Mouse (Mus musculus): ENCODE data around the gene Rita1.

Rita1 gene

GRCm38 (mm10) chr5:120612442-120612821 is at the start of gene Rita1, which contains the start of gene Ddx54:
Gene Rita1, minus strand, starts transcription at chr5:120612589.
Gene Ddx54, plus strand, starts transcription at chr5:120612739.
- DNase-seq (ENCODE audit: low spot score): peak; percentile 94

GRCm38 (mm10) chr5:120660816-120661215 is 48.4 kb upstream of the Rita1 start:
- DNase-seq (ENCODE audit: low spot score): no peak

GRCm38 (mm10) chr5:120656281-120656751 is 43.9 kb upstream of the Rita1 start:
- DNase-seq (ENCODE audit: low spot score): no peak

DNA sequence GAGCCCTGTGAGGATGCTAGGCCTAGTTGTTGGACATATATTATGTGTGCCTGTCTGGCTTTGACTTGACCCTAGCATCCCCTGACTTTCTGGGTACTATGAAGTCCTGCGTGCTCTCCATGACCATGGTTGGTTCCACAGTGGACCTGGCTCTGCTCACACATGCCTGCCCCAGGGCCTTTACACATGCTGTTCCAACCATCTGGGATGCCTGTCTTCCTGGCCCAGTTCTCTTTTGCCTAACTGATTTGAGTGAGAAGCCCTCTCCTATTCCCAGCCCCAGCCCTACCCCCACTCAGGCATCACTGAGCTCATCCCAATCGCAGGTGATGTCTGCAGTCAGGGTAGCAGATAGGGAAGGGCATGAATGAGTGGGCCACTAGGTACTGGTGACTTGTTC is 41.5 kb upstream of the Rita1 start:
- no peak for DNase-seq (ENCODE audit: low spot score)

DNA sequence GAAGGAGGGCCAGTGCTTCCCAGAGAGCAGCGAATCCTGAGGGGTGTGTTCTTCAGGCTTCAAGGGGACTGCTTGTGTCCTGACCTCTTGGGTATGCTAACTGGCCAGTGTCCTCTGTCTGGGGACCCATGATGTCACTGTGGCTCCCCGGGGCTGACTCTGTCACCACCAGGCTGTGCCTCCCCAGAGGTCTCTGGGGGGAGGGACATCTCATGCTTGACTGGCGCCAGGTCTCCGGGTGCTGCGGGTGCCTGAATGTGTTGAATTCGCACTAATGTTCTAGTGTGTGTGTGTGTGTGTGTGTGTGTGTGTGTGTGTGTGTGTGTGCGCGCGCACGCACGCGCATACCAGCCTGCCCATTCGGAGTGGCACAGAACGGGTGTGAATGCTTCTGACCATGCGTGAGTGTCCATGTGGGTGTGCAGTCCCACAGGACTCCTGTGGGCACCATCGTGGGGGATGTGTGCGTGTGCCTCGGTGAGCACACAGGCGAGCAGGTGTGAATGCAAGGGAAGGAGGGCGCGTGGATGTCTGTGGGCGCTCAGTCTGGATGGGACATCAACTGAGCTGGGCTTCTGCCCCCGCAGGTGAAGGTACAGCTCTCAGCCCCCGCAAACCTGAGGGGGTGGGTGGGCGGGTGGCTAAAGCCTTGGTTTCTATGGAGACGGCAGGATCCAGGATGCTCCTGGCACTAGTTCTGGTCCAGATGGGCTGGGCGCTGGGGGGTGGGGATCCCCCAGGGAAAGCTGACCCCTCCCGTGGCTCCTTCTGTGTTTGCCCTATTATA is 40.7 kb upstream of the Rita1 start:
- DNase-seq (ENCODE audit: low spot score): no peak

GRCm38 (mm10) chr5:120651230-120651629 is 38.8 kb upstream of the Rita1 start:
- DNase-seq (ENCODE audit: low spot score): no peak

DNA sequence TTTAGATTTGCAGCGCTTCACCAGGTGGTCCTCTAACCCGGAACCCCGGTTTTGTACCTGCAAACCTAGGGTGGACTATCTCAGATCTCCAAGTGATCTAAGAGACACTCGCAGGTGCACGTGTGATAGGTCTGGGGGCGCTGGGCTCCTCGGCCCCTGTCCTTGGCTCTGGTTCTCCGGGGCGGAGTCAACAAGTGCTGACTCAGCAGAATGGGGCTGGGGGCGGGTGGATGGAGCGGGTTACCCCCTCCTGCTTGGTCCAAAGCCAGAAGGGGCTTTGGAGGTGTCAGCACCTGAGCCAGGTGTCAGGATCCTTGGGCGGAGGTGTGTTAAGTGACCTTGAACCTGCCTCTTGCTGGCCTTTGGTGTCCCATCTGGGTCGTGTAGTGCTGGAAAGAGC is 37.5 kb upstream of the Rita1 start:
- no peak for DNase-seq (ENCODE audit: low spot score)

DNA sequence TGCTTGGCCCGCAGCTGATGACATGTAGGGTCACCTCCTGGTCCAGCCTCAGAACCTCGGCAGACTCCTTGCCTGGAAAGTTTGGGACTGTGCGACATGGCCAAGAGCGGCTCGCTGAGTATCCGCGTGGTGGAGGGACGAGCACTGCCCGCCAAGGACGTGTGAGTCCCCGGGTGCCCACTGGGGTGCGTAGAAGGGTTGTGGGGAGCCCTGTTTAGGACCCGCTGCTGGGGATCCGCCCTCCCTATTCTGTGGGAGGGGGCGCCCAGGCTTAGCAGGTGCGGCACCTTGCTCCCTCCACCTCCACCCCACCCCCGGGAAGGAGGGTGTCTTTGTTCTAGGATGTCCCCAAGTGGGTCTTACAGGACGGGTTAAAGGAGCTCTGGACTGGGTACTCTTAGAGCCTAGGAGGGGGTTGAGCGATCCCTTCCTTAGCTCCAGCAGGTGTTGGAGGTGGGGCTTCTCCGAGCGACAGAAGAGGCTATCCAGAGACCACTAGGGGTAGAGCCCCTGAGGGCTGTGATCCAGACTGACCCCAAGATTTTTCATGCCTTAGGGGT is 37.1 kb upstream of the Rita1 start:
- no peak for DNase-seq (ENCODE audit: low spot score)

DNA sequence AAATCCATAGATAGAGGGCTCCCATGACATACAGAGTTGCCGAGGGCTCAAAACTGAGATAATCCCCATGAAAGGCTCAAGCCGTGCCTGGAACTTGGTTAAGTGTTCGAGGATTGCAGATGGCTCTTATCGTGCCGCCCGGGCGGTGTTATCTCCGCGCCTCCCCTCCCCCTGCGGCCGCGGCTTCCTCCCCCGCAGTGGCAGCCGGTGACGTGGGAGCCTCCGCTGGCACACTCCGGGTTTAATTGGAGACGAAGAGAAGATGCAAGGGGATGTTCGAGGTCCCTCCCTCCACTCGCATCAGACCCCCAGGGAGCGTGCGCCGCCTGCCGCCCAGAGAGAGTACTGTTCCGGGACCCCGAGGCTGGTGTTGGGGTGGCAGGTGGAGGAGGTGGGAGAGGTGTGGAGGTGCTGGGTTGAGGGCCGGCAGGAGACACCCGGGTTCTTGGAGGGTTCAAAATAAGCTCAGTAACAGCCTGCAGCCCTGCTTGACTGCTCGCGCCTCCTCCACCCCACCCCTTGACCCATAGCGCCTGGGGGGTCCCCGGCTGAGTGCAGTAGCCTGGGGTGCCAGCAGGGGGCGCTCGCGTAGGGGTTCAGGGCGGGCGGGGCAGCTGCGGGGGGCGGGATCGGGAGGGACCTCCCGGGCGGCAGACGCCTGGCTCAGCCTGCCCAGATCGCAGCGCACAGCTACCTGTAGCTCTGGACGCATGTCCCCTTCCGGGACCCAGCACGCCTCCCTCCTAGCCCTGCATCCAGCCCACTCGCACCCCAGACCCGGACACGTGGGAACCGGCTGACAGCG is 36.4 kb upstream of the Rita1 start, which contains the start of gene Rasal1:
Rasal1 (plus strand) TSS at position 244 of the 805 bp plus-strand sequence.
- DNase-seq (ENCODE audit: low spot score): peak; percentile 94

- peak; percentile 41 for DNase-seq (ENCODE audit: low spot score)
Observed at GRCm38 (mm10) chr5:120647814-120648491, 35.6 kb upstream of the Rita1 start.

GRCm38 (mm10) chr5:120647361-120647760 is 35.0 kb upstream of the Rita1 start:
- no peak for DNase-seq (ENCODE audit: low spot score)

GRCm38 (mm10) chr5:120645851-120646250 is 33.5 kb upstream of the Rita1 start:
- DNase-seq (ENCODE audit: low spot score): no peak

DNA sequence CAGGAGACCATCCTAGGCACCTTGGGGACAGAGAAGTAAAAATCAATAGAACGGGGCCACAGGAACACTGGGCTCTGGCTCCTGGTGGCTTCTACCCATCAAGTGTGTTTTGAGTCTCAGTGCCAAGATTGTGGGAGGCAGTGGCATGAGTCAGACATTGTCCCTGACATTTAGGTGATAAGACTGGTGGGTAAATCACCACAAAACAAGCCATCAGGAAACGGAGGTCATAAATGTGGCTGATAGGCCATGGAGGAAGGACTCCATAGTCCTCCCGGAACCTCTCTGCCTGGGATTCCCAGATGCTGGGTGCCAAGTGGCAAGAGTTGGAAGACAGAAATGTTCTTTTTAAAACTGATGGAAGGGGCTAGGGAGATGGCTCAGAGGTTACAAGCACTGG is 31.8 kb upstream of the Rita1 start:
- DNase-seq (ENCODE audit: low spot score): no peak

- no peak for DNase-seq (ENCODE audit: low spot score)
Observed at GRCm38 (mm10) chr5:120643365-120644085, 31.1 kb upstream of the Rita1 start.

DNA sequence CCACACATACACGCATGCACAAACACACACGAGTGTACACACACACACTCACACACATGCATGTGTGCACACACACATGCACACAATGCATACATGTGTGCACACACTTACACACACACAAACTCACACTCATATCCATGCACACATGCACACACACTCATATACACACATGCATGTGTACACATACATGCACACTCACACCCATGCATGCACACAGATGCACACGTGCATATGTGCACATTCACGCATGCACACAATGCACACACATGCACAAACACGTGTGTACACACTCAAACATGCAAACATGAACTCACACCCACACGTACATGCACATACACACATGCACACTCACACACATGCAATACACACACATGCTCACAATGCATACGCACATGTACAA is 27.7 kb upstream of the Rita1 start:
- no peak for DNase-seq (ENCODE audit: low spot score)

GRCm38 (mm10) chr5:120635633-120636032 is 23.2 kb upstream of the Rita1 start:
- no peak for DNase-seq (ENCODE audit: low spot score)

GRCm38 (mm10) chr5:120634860-120635259 is 22.5 kb upstream of the Rita1 start:
- no peak for DNase-seq (ENCODE audit: low spot score)

- no peak for DNase-seq (ENCODE audit: low spot score)
Observed at GRCm38 (mm10) chr5:120634131-120634530, 21.7 kb upstream of the Rita1 start, which contains the start of gene Cfap73. Gene Cfap73, minus strand, starts transcription at chr5:120634235.

- DNase-seq (ENCODE audit: low spot score): no peak
Observed at GRCm38 (mm10) chr5:120631892-120632291, 19.5 kb upstream of the Rita1 start.

GRCm38 (mm10) chr5:120631128-120631527 is 18.7 kb upstream of the Rita1 start:
- DNase-seq (ENCODE audit: low spot score): peak; percentile 20

GRCm38 (mm10) chr5:120628624-120629023 is 16.2 kb upstream of the Rita1 start:
- no peak for DNase-seq (ENCODE audit: low spot score)
